Mouse (Mus musculus) layer of hippocampus, adult 8-10 months (tissue): ENCODE results near the gene Nid2. TPM values are rescaled to one million over a fixed set of nuclear protein-coding genes. Genes with fewer than 3 reads are reported as not detected.

ENCODE experiments used
- DNase-seq, 2 experiments: peaks; one replicate each; pipeline ENCODE4 v3.0.0; 2022; ENCODE audit warnings: low spot score in 2 of 2
- total RNA-seq, 4 experiments: library from RNA; stranded (reverse); gene quantifications; 2 replicates each; pipeline ENCODE4 v1.2.4; 2022

Gene Nid2
- total RNA-seq, 4 experiments from 2014 or later: 2.6 to 5.2 (median 3.4) TPM

DNA sequence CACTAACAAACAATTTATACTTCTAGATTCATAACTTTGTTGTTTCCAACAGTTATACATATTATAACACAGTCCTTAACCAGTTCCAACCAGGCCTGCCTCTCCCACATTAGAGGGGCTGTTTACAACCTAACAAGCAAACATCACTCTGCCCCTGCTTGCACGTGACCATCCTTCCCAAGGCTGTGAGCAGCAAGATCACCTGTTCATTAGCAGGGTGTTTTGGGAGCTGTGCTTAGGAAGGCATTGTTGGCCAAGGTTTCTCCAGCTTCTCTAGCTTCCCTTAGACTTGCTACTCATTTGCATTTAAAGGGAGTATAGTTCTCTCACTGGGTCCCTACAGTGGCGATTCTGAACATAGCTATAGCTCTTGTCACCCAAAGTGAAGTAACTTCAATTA lies 107.2 kb downstream of the Nid2 start:
- no peak for DNase-seq

DNA sequence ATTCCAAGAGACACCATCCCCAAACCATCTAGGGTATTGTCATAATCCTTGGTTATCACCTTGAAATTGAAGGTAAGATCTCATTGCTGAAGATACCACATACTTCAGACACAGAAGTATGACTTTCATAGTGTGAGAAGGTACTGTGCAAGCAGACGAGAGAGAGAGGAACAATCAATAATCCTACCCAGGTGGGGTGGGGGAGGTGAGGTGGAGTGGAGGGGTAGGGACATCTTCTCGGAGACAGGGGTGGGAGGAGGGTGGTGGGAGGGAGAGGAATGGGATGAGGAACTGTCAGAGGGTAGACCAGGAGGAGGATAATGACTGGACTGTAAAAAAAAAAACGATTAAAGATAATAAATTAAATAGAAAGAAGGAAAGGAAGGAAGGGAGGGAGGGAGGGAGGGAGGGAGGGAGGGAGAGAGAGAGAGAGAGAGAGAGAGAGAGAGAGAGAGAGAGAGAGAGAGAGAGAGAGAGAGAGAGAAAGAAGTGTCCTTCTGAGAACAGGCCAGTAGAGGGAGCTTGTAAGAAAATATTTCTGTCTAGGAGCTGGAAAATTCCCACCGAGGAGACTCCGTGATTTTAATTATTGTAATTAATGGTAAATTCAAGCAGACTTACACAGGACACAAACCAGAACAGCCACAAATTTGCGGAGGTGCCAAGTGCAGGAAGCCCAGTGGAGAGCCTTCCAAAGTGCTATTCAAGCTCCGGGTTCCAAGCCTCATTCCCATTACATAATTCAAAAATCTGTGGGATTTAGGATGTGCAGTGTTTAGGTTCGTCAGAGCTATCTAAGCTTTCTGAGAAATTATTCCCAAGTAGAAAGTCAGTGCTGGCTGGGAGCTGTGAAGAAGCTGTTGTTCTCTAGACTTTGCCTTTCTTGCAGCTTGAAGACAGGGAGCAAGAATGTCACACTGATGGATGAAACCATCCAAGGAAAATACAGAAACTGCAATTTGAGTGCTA lies 108.0 kb downstream of the Nid2 start:
- peak; percentile 29 to 59 for DNase-seq

GRCm38 (mm10) chr14:19860281-19860680 lies 109.2 kb downstream of the Nid2 start:
- DNase-seq: no peak

Other genes starting within 250 kb of the Nid2 start
- not detected for gene Gm2244, start 201.3 kb upstream of the Nid2 start, total RNA-seq
- 1 to 10 TPM; 2.6 to 6.8 (median 5.2) TPM for gene Gm2237, start 166.1 kb upstream of the Nid2 start, total RNA-seq
- not detected for gene Gm5458, start 148.7 kb upstream of the Nid2 start, total RNA-seq
- gene Rtraf, start 72.6 kb downstream of the Nid2 start, total RNA-seq: 10 to 100 TPM; 50.4 to 57.2 (median 54.8) TPM
- gene Gng2, start 226.4 kb downstream of the Nid2 start, total RNA-seq: 100 to 1,000 TPM; 262 to 293 (median 273) TPM